Mouse (Mus musculus) limb, embryonic 15.5 days (tissue): Measurements from ENCODE around the gene Ppp2r3c. TPM values are rescaled to one million over a fixed set of nuclear protein-coding genes. Genes with fewer than 3 reads are reported as not detected.
"Not testable (repeated sequence)": the region's sequence is repeated elsewhere in the genome, so short reads cannot be mapped to it uniquely, and the experiment has no call there.

ENCODE experiments used
- ATAC-seq: fragments of 200-750 bp; cut with Nextera tagmentation; 2 replicates; pipeline ENCODE4 v1.8.0; 2017; ENCODE audit warnings: low read depth, moderate TSS enrichment; ENCODE audit not compliant: insufficient number of reproducible peaks, low FRiP score, low TSS enrichment
- H3K27ac ChIP-seq: fragments of 300-500 bp; sonication (generic); 2 replicates; pipeline ENCODE4 v1.5.1; 2015; ENCODE audit warnings: moderate library complexity, mild to moderate bottlenecking, inconsistent platforms
- H3K27me3 ChIP-seq: fragments of 300-500 bp; sonication (generic); 2 replicates; pipeline ENCODE4 v1.6.1; 2015; ENCODE audit warnings: inconsistent platforms
- H3K36me3 ChIP-seq: fragments of 300-500 bp; sonication (generic); 2 replicates; pipeline ENCODE4 v1.6.1; 2015; ENCODE audit warnings: inconsistent platforms
- H3K4me1 ChIP-seq: fragments of 300-500 bp; sonication (generic); 2 replicates; pipeline ENCODE4 v1.6.1; 2015; ENCODE audit warnings: inconsistent platforms
- H3K4me2 ChIP-seq: fragments of 300-500 bp; sonication (generic); 2 replicates; pipeline ENCODE4 v1.6.1; 2015; ENCODE audit warnings: mild to moderate bottlenecking, inconsistent platforms
- H3K4me3 ChIP-seq: fragments of 300-500 bp; sonication (generic); 2 replicates; pipeline ENCODE4 v1.5.1; 2015; ENCODE audit warnings: mild to moderate bottlenecking, inconsistent platforms
- H3K9ac ChIP-seq: fragments of 300-500 bp; sonication (generic); 2 replicates; pipeline ENCODE4 v1.6.1; 2015; ENCODE audit warnings: inconsistent platforms
- H3K9me3 ChIP-seq: fragments of 300-500 bp; sonication (generic); 2 replicates; pipeline ENCODE4 v1.6.1; 2016; ENCODE audit warnings: inconsistent platforms
- WGBS: fragments of 180-500 bp; shearing (Covaris S2); methylation state at CpG from one replicate; pipeline ENCODE4 v1.1.7; 2015; 5-methylcytosine and 5-hydroxymethylcytosine counted together
- polyA plus RNA-seq: library from polyadenylated mRNA; unstranded; fragments of >200 nt; fragmentation: Nextera tagmentation; extraction: Ambion mirVana; gene quantifications from 2 replicates; pipeline ENCODE4 v1.2.1, GENCODE M21; 2015

Ppp2r3c gene
- polyA plus RNA-seq, 1 experiment from 2014 or later = 11.2 TPM

DNA sequence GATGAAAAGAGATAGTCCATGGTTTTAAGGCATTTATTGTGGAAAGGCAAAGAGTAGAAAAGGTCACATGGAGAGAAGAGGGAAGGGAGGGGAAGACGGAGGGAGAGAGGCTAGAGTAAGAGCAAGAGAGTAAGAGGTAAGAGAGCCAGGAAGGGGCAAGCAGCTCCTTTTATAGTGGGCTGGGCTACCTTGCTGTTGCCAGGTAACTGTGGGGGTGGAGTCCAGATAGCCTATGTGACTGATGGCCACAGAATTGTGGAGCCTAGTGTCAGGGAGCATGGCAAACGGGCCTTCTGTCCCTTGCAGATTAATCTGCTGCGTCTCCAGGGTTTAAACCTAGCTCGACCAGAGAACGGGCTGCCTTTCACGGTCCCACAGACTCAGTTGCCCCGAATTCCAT, 9.0 kb upstream of the Ppp2r3c start:
- Histone ChIP-seq H3K27ac (no peak overlapping the region), H3K4me2 (no peak overlapping the region), H3K9ac (no peak overlapping the region), H3K36me3 (peaks cover 18% of the 10 kb centered on the region; the same call in 1 of the 2 replicates), H3K4me3 (no peak overlapping the region), H3K4me1 (no peaks in the 10 kb centered on the region), H3K9me3 (no peaks in the 10 kb centered on the region), H3K27me3 (no peaks in the 10 kb centered on the region)
- no peak for ATAC-seq
- 88% methylated on average over 7 of the region's 7 CpGs for WGBS

DNA sequence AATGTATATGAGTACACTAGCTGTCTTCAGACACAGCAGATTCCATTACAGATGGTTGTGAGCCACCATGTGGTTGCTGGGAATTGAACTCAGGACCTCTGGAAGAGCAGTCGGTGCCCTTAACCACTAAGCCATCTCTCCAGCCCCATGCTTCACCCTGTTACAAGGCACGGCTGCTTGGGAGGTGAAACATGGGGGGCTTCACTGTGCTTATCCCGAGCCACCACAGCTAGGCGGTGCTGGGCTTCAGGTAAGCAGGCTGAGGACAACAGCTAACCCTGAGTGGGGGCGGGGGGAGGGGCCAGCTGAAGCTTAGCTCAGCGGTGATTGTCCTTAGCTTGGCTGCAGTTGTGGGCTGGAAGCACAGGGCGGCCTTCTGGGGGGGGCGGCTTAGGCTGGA, 6.7 kb upstream of the Ppp2r3c start:
- H3K9me3 ChIP-seq = no peaks in the 10 kb centered on the region
- 81% methylated on average over 8 of the region's 8 CpGs for WGBS
- no peaks in the 10 kb centered on the region for H3K27me3 ChIP-seq
- H3K4me2 ChIP-seq = no peak overlapping the region
- H3K9ac ChIP-seq = no peak overlapping the region
- peaks cover 21% of the 10 kb centered on the region; the same call in 1 of the 2 replicates for H3K36me3 ChIP-seq
- H3K4me1 ChIP-seq = no peaks in the 10 kb centered on the region
- H3K4me3 ChIP-seq = no peak overlapping the region
- ATAC-seq = no peak
- no peak overlapping the region for H3K27ac ChIP-seq

- Histone ChIP-seq H3K4me3 (no peak overlapping the region), H3K27me3 (no peaks in the 10 kb centered on the region), H3K4me2 (no peak overlapping the region), H3K9me3 (no peaks in the 10 kb centered on the region), H3K27ac (no peak overlapping the region), H3K4me1 (peaks cover 4% of the 10 kb centered on the region; the same call in 1 of the 2 replicates), H3K36me3 (peaks cover 21% of the 10 kb centered on the region; the same call in 1 of the 2 replicates), H3K9ac (no peak overlapping the region)
- no peak for ATAC-seq
- 91% methylated on average over 9 of the region's 9 CpGs for WGBS
Observed at GRCm38 (mm10) chr12:55308731-55309130, 5.9 kb upstream of the Ppp2r3c start.

GRCm38 (mm10) chr12:55307566-55307965, 4.8 kb upstream of the Ppp2r3c start:
- 87% methylated on average over 6 of the region's 6 CpGs for WGBS
- no peak overlapping the region for H3K9ac ChIP-seq
- H3K27me3 ChIP-seq = no peaks in the 10 kb centered on the region
- peaks cover 7% of the 10 kb centered on the region; the same call in 1 of the 2 replicates for H3K4me1 ChIP-seq
- H3K36me3 ChIP-seq = peaks cover 21% of the 10 kb centered on the region; the same call in 1 of the 2 replicates
- H3K4me3 ChIP-seq = no peak overlapping the region
- no peak overlapping the region for H3K27ac ChIP-seq
- no peak for ATAC-seq
- no peak overlapping the region for H3K4me2 ChIP-seq
- no peaks in the 10 kb centered on the region for H3K9me3 ChIP-seq

- whole genome bisulfite sequencing = 98% methylated on average over 4 of the region's 4 CpGs
- H3K9me3 ChIP-seq = no peaks in the 10 kb centered on the region
- H3K4me1 ChIP-seq = peaks cover 10% of the 10 kb centered on the region
- ATAC-seq = no peak
- H3K27me3 ChIP-seq = no peaks in the 10 kb centered on the region
- no peak overlapping the region for H3K27ac ChIP-seq
- peaks cover 21% of the 10 kb centered on the region; the same call in 1 of the 2 replicates for H3K36me3 ChIP-seq
- H3K9ac ChIP-seq = no peak overlapping the region
- H3K4me2 ChIP-seq = no peak overlapping the region
- no peak overlapping the region for H3K4me3 ChIP-seq
Observed at GRCm38 (mm10) chr12:55306371-55306770, 3.6 kb upstream of the Ppp2r3c start.

DNA sequence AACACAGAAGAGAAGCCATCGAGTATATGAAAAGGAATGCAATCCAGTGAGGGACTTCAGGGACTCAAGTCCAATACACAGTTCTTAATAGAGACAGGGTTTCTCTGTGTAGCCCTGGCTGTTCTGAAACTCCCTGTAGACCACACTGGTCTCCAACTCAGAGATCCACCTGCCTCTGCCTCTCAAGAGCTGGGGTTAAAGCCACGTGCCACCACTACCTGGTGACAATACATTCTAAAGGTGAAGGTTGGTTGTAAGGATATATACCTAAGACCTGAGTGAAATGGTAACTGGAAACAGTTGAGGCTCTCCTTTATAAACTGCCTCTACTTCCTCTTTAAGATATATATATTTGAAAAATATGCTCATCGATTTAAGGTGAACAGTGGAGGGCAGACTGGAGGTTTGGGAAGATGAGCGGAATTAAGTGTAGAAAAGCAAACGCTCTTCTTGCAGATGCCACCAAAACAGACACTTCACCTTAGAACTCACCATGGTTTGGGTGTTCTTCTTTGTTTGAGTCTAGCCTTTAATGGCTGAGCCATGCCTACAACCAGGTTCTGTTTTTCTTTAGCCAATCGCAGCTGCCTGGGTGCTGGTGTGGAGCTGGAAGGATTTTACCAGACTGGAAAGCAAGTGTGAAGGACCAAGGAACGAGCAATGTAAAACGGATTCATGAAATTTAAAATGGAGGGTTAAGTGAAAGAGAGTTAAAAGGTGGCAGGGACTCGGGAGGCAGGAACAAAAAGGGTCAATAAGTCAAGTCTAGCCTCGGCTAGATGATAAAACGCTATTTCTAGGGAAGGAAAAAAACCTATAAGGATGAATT, 1.1 kb downstream of the Ppp2r3c start:
- no peak for ATAC-seq
- Histone ChIP-seq H3K27me3 (no peaks in the 10 kb centered on the region), H3K4me1 (peaks cover 21% of the 10 kb centered on the region), H3K36me3 (peaks cover 24% of the 10 kb centered on the region), H3K4me2 (peak overlapping the region; percentile 51), H3K9me3 (no peaks in the 10 kb centered on the region), H3K27ac (peak overlapping the region; percentile 95), H3K9ac (peak overlapping the region; percentile 62), H3K4me3 (peak overlapping the region; percentile 61)
- WGBS = 43% methylated on average over 11 of the region's 11 CpGs

DNA sequence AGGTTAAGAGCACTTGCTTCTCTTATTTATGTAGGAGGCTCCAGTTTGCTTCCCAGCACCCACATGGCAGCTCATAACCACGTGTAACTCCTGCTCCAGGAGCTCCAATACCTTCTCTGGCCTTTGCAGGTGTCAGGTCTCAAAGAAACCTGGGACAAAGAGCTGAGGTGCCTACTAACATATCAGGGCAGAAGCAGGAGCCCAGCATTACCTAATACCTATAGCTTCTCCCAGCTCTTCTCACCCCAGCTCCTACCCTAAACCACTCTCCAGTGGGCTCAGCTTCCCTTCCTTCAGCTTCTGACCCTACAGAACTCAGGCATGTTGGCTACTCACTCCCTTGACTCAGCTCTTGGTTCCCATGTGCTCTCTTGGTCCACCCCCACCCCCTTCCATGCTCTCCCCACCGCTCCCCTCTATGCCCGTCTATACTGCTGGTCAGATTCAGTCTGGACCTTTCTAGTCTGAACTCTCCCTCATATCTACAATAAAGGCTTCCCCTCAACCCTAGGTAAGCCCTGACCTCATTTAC, 1.9 kb downstream of the Ppp2r3c start:
- 80% methylated on average over 3 of the region's 3 CpGs for WGBS
- Histone ChIP-seq H3K27ac (no peak overlapping the region), H3K4me3 (no peak overlapping the region; the same call in 1 of the 2 replicates), H3K9ac (no peak overlapping the region), H3K27me3 (no peaks in the 10 kb centered on the region), H3K36me3 (peaks cover 25% of the 10 kb centered on the region), H3K4me2 (peak overlapping the region; percentile 51; the same call in 1 of the 2 replicates), H3K4me1 (peaks cover 21% of the 10 kb centered on the region), H3K9me3 (no peaks in the 10 kb centered on the region)
- no peak for ATAC-seq

- Histone ChIP-seq H3K4me2 (no peak within 1 kb of the TSS), H3K27ac (no peak within 1 kb of the TSS), H3K9ac (no peak within 1 kb of the TSS), H3K9me3 (no peaks in the 10 kb centered on the region), H3K36me3 (peaks cover 38% of the 10 kb centered on the region), H3K4me1 (peaks cover 21% of the 10 kb centered on the region), H3K4me3 (no peak within 1 kb of the TSS), H3K27me3 (no peaks in the 10 kb centered on the region)
- no peak for ATAC-seq
- 75% methylated on average over 5 of the region's 5 CpGs for WGBS
Observed at GRCm38 (mm10) chr12:55299336-55299735, 3.5 kb downstream of the Ppp2r3c start, which contains the start of gene 1110008L16Rik. Gene 1110008L16Rik (plus strand): TSS chr12:55299577.

DNA sequence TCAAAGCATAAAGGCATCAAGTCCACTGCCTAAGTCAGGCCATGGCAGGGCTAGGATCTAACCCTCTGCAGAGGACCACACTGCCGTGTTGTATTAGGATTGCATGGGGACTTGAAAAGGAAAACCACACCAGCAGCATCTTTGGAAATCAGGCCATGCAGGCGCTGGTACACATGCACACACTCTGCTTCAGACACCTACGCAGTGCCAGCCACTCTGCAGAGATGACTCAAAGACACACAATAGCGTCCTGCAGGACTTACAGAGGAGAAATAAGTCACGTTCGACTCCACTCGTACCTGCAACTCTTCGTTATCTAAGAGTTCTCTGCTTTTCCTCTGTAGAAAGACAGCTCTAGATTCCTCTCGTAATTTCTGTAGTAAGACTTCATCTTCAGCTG, 4.7 kb downstream of the Ppp2r3c start:
- no peaks in the 10 kb centered on the region for H3K27me3 ChIP-seq
- no peak overlapping the region for H3K4me2 ChIP-seq
- no peak for ATAC-seq
- H3K4me3 ChIP-seq = no peak overlapping the region
- H3K36me3 ChIP-seq = peaks cover 46% of the 10 kb centered on the region
- no peak overlapping the region for H3K27ac ChIP-seq
- H3K4me1 ChIP-seq = peaks cover 13% of the 10 kb centered on the region
- H3K9me3 ChIP-seq = no peaks in the 10 kb centered on the region
- WGBS = 95% methylated on average over 9 of the region's 9 CpGs
- no peak overlapping the region for H3K9ac ChIP-seq

DNA sequence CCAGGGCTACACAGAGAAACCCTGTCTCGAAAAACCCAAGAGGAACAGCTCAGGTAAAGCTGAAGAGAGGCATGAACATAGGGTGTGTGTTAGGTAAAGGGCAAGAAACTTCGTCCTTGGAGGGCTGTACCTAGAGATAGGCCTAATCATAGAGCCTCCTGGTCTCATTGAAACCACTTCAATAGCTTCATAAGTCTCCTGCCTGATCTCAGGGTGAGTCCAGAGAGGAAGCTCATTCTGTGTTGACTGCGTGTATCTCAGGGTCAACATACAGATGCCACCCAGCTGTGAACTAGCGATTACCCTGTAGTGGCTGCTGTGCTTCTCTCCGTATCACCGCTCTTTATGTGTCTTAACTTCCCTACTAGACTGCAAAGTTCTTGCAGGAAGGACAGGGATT, 25.2 kb downstream of the Ppp2r3c start:
- H3K4me2 ChIP-seq, H3K4me3 ChIP-seq, ATAC-seq, H3K9ac ChIP-seq, H3K27ac ChIP-seq, H3K36me3 ChIP-seq, H3K27me3 ChIP-seq, H3K9me3 ChIP-seq, H3K4me1 ChIP-seq: not testable (repeated sequence)
- 89% methylated on average over 4 of the region's 6 CpGs for WGBS

DNA sequence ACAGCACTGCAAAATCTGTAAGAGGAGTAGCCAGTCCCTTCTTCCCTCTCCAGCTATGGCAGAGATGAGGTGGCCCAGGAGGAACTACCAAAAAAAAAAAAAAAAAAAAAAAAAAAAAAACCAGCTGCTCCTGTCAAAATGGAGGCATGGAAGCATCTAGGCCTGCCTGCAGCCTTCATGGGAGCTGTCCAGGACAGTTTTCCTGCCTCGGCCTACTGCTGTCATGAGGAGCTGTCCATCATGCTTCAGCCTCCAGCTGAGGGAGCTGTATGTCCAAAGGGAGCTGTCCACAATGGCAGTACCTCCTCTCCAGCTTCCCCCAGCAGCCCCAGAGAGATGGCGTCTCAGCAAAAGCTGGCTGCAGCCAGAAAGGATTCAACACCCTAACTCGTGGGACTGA, 30.6 kb downstream of the Ppp2r3c start:
- no peaks in the 10 kb centered on the region for H3K9me3 ChIP-seq
- H3K4me3 ChIP-seq = no peak overlapping the region
- H3K36me3 ChIP-seq = peaks cover 6% of the 10 kb centered on the region
- 78% methylated on average over 3 of the region's 3 CpGs for WGBS
- no peak overlapping the region for H3K27ac ChIP-seq
- ATAC-seq = no peak
- no peaks in the 10 kb centered on the region for H3K4me1 ChIP-seq
- no peaks in the 10 kb centered on the region for H3K27me3 ChIP-seq
- no peak overlapping the region for H3K9ac ChIP-seq
- no peak overlapping the region for H3K4me2 ChIP-seq

DNA sequence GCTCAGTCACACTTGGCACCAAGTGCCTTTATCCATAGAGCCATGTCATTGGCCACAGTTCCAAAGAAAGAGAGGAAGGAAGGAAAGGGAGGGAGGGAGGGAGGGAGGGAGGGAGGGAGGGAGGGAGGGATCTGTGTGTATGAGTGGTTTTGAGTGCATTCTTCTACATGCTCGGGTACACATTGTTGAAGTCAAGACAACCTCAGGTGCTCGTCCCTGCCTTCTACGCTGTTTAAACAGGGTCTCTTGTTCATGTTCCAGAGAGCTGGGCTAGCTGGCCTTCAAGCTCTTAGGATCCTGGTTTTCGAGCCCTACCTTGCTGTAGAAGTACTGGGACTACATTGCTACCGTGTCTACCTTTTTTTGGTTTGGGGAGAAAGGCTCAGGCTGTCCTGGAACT, 39.4 kb downstream of the Ppp2r3c start:
- H3K27ac ChIP-seq, H3K4me3 ChIP-seq, H3K4me1 ChIP-seq, H3K27me3 ChIP-seq, H3K9ac ChIP-seq, H3K36me3 ChIP-seq, H3K9me3 ChIP-seq, ATAC-seq, H3K4me2 ChIP-seq: not testable (repeated sequence)
- no CpG with 5 or more reads among the region's 5 CpGs for WGBS
